Mouse (Mus musculus): ENCODE measurements around the gene Fut11. TPM values are rescaled to one million over a fixed set of nuclear protein-coding genes. Genes with fewer than 3 reads are reported as not detected.

Gene Fut11
- total and polyA plus RNA-seq, 2 experiments from 2014 or later: 17.9 to 20.7 TPM

DNA sequence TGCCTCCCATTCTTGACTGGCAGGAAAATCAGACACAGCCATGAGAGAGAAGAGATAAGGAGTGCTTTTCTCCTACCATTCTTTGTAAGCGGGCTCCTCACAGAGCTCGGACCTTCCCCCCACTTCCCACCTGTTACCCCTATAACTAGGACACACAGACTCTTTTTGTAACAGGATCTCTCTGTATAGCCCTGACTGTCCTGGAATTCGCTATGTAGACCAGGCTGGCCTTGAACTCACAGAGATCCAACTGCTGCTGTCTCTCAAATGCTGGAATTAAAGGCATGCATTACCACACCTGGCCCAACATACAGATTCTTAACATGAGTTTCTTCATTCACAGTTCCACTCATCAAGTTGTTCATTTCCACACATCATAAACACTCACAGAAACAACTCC lies 32.0 kb upstream of the Fut11 start:
- H3K9ac ChIP-seq: no peak overlapping the region
- H3K27ac ChIP-seq (ENCODE audit: low read depth, low read length): no peak overlapping the region
- H3K4me3 ChIP-seq (ENCODE audit: low read depth, low read length): no peak overlapping the region
- WGBS: 93% methylated on average over 3 of the region's 3 CpGs
- no peak for DNase-seq
- no peaks in the 10 kb centered on the region for H3K9me3 ChIP-seq (ENCODE audit: low read length)
- H3K27me3 ChIP-seq (ENCODE audit: insufficient read depth, low read length): no peaks in the 10 kb centered on the region; the same call in 1 of the 2 replicates
- no peak for TF ChIP-seq CTCF (IDR thresholded peaks at IDR 0.05; ENCODE audit: low read depth)
- 0 out of 2 replicates have a peak, but pooled peaks cover 3% of the 10 kb centered on the region for H3K4me1 ChIP-seq (ENCODE audit: insufficient read depth)
- H3K36me3 ChIP-seq (ENCODE audit: insufficient read depth): no peaks in the 10 kb centered on the region
- no peak for ATAC-seq
- H3K4me2 ChIP-seq (ENCODE audit: low read depth): no peak overlapping the region

DNA sequence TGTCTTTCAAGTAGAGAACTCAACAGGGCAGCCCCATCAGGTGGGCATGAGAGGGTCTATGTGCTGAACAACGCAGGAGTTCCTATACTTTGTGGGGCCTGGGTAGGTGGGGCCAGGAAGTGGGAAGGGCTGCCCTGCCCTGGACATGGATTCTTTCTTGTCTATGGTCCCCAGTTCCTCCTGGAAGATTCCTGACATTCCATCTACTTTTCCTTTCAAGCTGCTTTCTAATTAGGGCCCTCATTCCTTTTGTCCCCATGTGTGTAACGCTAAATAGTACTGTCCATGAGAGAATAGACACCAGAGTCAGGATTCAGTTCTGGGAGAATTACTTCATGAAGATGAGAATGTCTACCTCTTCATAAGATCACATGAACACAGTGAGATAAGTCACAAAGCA lies 31.2 kb upstream of the Fut11 start:
- TF ChIP-seq CTCF (IDR thresholded peaks at IDR 0.05; ENCODE audit: low read depth): no peak
- 69% methylated on average over 2 of the region's 2 CpGs for WGBS
- no peak for DNase-seq
- H3K27ac ChIP-seq (ENCODE audit: low read depth, low read length): no peak overlapping the region
- no peaks in the 10 kb centered on the region; the same call in 1 of the 2 replicates for H3K27me3 ChIP-seq (ENCODE audit: insufficient read depth, low read length)
- H3K4me1 ChIP-seq (ENCODE audit: insufficient read depth): 0 out of 2 replicates have a peak, but pooled peaks cover 3% of the 10 kb centered on the region
- H3K9me3 ChIP-seq (ENCODE audit: low read length): no peaks in the 10 kb centered on the region
- no peaks in the 10 kb centered on the region for H3K36me3 ChIP-seq (ENCODE audit: insufficient read depth)
- no peak overlapping the region for H3K9ac ChIP-seq
- no peak for ATAC-seq
- no peak overlapping the region for H3K4me3 ChIP-seq (ENCODE audit: low read depth, low read length)
- H3K4me2 ChIP-seq (ENCODE audit: low read depth): no peak overlapping the region

DNA sequence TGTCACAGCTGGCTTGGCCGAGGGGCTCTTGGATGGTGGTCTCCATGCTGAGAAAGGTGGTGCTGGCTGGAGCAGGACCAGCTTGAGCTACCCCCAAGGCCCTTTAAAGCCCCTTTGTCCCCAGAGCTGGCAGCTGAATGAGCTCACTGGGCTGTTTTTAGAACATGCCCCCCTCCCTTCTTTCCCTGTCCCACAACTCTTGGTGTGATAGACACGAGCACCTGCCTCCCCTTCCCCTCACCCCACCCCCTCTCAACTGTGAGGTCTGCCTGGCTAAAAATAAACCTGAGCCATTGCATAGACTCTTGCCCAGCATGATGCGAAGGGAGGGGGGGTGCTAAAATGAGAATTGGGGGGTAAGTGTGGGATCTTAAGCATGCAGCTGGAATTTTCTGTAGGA lies 30.3 kb upstream of the Fut11 start:
- 0 out of 2 replicates have a peak, but pooled peaks cover 3% of the 10 kb centered on the region for H3K4me1 ChIP-seq (ENCODE audit: insufficient read depth)
- H3K9ac ChIP-seq: no peak overlapping the region
- ATAC-seq (no peak), DNase-seq (no peak)
- WGBS: 35% methylated on average over 3 of the region's 3 CpGs
- no peaks in the 10 kb centered on the region for H3K9me3 ChIP-seq (ENCODE audit: low read length)
- no peak overlapping the region for H3K4me2 ChIP-seq (ENCODE audit: low read depth)
- H3K36me3 ChIP-seq (ENCODE audit: insufficient read depth): no peaks in the 10 kb centered on the region
- no peak overlapping the region for H3K4me3 ChIP-seq (ENCODE audit: low read depth, low read length)
- no peak overlapping the region for H3K27ac ChIP-seq (ENCODE audit: low read depth, low read length)
- H3K27me3 ChIP-seq (ENCODE audit: insufficient read depth, low read length): no peaks in the 10 kb centered on the region; the same call in 1 of the 2 replicates
- no peak for TF ChIP-seq CTCF (IDR thresholded peaks at IDR 0.05; ENCODE audit: low read depth)

- Histone ChIP-seq H3K4me1 (ENCODE audit: insufficient read depth) (no peaks in the 10 kb centered on the region), H3K9me3 (ENCODE audit: low read length) (no peaks in the 10 kb centered on the region), H3K9ac (no peak overlapping the region; the same call in 1 of the 2 replicates), H3K36me3 (ENCODE audit: insufficient read depth) (no peaks in the 10 kb centered on the region), H3K4me2 (ENCODE audit: low read depth) (no peak overlapping the region), H3K27ac (ENCODE audit: low read depth, low read length) (no peak overlapping the region), H3K27me3 (ENCODE audit: insufficient read depth, low read length) (no peaks in the 10 kb centered on the region; the same call in 1 of the 2 replicates), H3K4me3 (ENCODE audit: low read depth, low read length) (no peak overlapping the region)
- no peak for DNase-seq
- TF ChIP-seq CTCF (IDR thresholded peaks at IDR 0.05; ENCODE audit: low read depth): no peak
- 76% methylated on average over 1 of the region's 1 CpGs for WGBS
- ATAC-seq: no peak
Observed at GRCm38 (mm10) chr14:20667469-20667868, 27.3 kb upstream of the Fut11 start.

DNA sequence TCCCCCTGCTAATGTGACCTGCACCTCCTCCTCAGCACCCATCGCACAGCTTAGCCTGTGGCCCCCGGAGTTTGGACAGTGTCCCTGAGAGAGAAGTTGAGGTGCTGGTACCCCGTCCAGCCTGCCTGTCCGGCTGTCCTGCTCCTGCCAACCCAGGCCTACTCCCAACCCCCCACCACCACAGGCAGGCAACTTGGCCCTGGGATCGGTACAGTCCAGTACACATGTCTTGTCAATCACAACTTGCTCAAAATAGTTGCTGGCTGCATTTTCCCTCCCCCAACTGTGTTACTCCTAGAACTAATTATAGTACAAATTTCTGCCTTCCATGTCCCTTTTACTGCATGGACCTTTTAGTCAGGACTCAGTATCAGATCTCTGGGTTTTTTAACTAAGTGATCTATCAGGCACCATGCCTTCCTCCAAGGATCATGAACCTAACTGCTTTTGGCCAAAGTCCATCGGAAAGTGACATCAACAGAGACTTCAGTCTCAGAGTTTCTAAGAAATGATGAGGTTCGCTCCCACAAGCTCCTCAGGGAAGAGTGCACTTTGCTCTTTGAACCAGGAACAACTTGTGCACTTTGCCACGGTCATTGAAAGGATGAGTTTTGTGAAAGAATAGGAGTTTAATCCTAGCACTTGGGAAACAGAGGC lies 26.5 kb upstream of the Fut11 start, which contains the start of gene Synpo2l:
Synpo2l (minus strand) TSS at position 201 of the 657 bp plus-strand sequence.
- no peak within 1 kb of the TSS for H3K27ac ChIP-seq (ENCODE audit: low read depth, low read length)
- ATAC-seq (no peak), DNase-seq (no peak)
- no peaks in the 10 kb centered on the region for H3K4me1 ChIP-seq (ENCODE audit: insufficient read depth)
- 82% methylated on average over 8 of the region's 8 CpGs for WGBS
- no peak within 1 kb of the TSS for H3K4me2 ChIP-seq (ENCODE audit: low read depth)
- TF ChIP-seq CTCF (IDR thresholded peaks at IDR 0.05; ENCODE audit: low read depth): no peak
- H3K36me3 ChIP-seq (ENCODE audit: insufficient read depth): no peaks in the 10 kb centered on the region
- H3K4me3 ChIP-seq (ENCODE audit: low read depth, low read length): no peak within 1 kb of the TSS
- H3K9ac ChIP-seq: no peak within 1 kb of the TSS; the same call in 1 of the 2 replicates
- no peaks in the 10 kb centered on the region; the same call in 1 of the 2 replicates for H3K27me3 ChIP-seq (ENCODE audit: insufficient read depth, low read length)
- no peaks in the 10 kb centered on the region for H3K9me3 ChIP-seq (ENCODE audit: low read length)

DNA sequence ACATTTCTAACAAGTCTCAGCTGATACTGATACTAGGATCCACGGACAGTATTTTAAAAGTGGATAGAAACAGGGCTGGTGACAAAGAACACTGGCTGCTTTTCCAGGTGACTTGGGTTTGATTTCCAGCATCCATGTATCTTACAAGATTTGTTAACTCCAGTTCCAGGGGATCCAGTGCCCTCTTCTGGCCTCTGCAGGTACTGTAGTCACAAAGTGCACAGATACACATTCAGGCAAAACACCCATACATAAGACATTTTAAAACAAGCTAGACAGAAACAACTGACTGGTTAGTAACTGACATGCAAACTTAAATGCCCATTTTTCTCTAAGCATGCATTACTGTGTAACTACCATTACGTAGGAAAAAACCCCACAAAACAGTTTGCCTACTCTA lies 21.8 kb upstream of the Fut11 start:
- ATAC-seq: no peak
- Histone ChIP-seq H3K9me3 (ENCODE audit: low read length) (no peaks in the 10 kb centered on the region), H3K9ac (no peak overlapping the region), H3K4me3 (ENCODE audit: low read depth, low read length) (no peak overlapping the region), H3K4me1 (ENCODE audit: insufficient read depth) (peaks cover 5% of the 10 kb centered on the region; the same call in 1 of the 2 replicates), H3K36me3 (ENCODE audit: insufficient read depth) (peaks cover 12% of the 10 kb centered on the region; the same call in 1 of the 2 replicates), H3K4me2 (ENCODE audit: low read depth) (no peak overlapping the region), H3K27ac (ENCODE audit: low read depth, low read length) (no peak overlapping the region), H3K27me3 (ENCODE audit: insufficient read depth, low read length) (no peaks in the 10 kb centered on the region)
- 91% methylated on average over 2 of the region's 2 CpGs for WGBS
- peak; percentile 62 for TF ChIP-seq CTCF (IDR thresholded peaks at IDR 0.05; ENCODE audit: low read depth)
- DNase-seq: peak; percentile 58

DNA sequence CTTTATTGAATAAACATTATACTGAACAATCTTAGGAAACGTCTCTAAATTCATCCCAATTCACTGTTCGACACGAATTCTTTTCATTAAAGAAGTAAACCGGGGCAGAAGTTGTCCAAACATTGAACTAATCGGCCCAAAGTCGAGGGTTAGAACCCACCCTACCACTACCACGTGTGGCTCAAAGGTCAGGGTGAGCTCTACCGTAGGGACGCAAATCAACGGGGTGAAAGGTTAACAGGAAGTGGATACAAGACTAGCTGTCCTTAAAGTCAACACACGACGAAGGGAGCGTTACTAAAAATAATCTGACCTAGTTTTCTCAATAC lies 21.1 kb upstream of the Fut11 start:
- Histone ChIP-seq H3K36me3 (ENCODE audit: insufficient read depth) (peaks cover 17% of the 10 kb centered on the region; the same call in 1 of the 2 replicates), H3K9ac (peak overlapping the region; percentile 33; the same call in 1 of the 2 replicates), H3K4me1 (ENCODE audit: insufficient read depth) (peaks cover 5% of the 10 kb centered on the region; the same call in 1 of the 2 replicates), H3K27me3 (ENCODE audit: insufficient read depth, low read length) (no peaks in the 10 kb centered on the region), H3K4me2 (ENCODE audit: low read depth) (peak overlapping the region; percentile 76), H3K9me3 (ENCODE audit: low read length) (no peaks in the 10 kb centered on the region), H3K4me3 (ENCODE audit: low read depth, low read length) (peak overlapping the region; percentile 94), H3K27ac (ENCODE audit: low read depth, low read length) (peak overlapping the region; percentile 37)
- WGBS: 13% methylated on average over 13 of the region's 13 CpGs
- TF ChIP-seq CTCF (IDR thresholded peaks at IDR 0.05; ENCODE audit: low read depth): no peak
- ATAC-seq: peak; percentile 56
- DNase-seq: no peak
